Mouse (Mus musculus) lung, postnatal 36 days (tissue): ENCODE measurements at regions not wholly inside any gene's neighbourhood (a gene's known extent, or its start where the extent isn't known, plus 50 kb on each side); places are given as distances from the start of the nearest gene placed in this dataset.

Source experiments
- DNase-seq: peaks from one replicate; pipeline ENCODE4 v3.0.0; 2022; ENCODE audit warnings: mixed read lengths

GRCm38 (mm10) chr8:87199461-87200131 is 272.8 kb downstream of the Cbln1 start:
- DNase-seq = no peak

DNA sequence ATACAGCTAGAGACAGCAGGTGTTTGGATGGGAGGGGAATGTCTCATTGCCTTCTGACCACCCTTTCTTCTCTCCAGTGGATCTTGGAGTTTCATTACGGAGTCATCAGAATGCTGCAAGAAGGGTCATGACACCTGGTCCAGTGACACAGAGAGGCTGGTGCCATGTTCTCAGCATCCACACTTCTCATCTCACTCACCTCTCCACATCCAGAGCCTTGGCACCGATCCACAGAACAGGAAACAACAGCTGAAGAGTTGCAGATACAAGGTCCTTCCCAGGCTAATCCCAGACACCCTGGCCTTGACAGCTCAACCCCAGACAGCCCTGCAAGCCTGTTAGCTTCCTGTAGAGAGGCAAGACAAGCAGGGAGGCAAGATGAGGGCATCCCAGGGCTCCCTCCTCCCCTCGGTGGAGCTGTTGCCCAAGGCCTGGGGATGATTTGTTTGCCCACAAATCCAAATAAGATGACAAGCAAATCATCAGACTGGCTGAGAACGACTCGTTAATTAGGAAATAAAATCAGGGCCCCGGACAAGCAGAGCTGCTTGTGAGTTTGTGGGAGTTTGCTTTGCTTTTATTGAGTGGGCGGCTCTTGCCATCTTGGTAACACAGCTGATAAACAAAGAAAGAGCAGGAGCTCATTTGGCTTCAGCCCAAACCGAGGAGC is 274.4 kb downstream of the Cbln1 start:
- DNase-seq = no peak

DNA sequence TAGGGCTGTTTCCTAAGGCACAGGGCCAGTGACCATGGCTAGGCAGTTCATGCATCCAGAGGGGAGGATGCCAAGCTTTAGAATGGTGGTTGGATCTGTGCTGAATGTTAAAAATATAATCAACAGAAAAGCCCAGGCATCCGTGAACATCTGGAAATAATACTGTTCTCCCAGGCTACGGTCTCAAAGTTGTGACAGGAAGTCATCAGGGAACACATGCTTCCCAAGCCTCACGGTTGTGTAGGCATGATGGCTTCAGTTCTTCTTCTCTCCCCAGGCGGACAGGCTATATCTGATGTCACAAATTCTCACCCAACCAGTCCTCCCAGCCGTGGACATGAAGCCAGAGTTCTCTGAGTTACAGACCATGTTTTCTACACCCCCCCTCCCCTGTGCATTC is 275.4 kb downstream of the Cbln1 start:
- DNase-seq = no peak

GRCm38 (mm10) chr8:87196050-87196449 is 276.4 kb downstream of the Cbln1 start:
- no peak for DNase-seq

GRCm38 (mm10) chr8:87189791-87190385 is 282.5 kb downstream of the Cbln1 start:
- no peak for DNase-seq

- no peak for DNase-seq
These were observed 289.5 kb downstream of the Cbln1 start for GRCm38 (mm10) chr8:87182888-87183287.

GRCm38 (mm10) chr8:87178561-87178960 is 293.5 kb upstream of the N4bp1 start:
- DNase-seq = no peak

GRCm38 (mm10) chr8:87177620-87178019 is 292.6 kb upstream of the N4bp1 start:
- no peak for DNase-seq

DNA sequence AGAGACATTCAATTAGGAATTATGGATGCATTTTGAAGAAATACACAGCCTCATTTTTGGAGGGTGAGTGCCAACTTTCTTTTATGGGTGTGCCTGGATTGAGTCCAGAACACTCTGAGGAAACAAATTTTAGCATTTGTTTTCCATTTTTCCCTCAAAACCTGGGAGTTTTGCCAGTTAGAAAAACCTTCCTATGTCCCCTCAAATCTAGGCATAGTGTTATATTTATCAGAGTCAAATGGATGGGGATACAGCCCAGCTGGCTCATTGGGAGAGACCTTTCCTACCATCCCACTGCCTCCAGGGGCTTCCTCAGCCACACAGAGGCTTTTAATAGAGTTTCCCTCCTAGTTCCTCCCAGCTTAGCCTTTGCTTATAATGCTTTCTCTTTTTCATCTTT is 290.0 kb upstream of the N4bp1 start:
- DNase-seq = no peak

DNA sequence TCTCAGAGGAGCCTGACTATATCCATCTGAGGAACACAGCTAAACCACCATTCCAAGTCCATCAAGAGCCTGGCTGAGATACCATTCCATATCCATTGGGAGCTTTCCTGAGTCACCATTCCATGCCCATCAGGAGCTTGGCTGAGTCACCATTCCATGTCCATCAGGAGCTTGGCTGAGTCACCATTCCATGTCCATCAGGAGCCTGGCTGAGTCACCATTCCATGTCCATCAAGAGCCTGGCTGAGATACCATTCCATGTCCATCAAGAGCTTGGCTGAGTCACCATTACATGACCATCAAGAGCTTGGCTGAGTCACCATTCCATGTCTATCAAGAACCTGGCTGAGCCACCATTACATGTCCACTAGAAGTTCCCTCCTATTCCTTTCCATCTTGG is 288.7 kb upstream of the N4bp1 start:
- no peak for DNase-seq

DNA sequence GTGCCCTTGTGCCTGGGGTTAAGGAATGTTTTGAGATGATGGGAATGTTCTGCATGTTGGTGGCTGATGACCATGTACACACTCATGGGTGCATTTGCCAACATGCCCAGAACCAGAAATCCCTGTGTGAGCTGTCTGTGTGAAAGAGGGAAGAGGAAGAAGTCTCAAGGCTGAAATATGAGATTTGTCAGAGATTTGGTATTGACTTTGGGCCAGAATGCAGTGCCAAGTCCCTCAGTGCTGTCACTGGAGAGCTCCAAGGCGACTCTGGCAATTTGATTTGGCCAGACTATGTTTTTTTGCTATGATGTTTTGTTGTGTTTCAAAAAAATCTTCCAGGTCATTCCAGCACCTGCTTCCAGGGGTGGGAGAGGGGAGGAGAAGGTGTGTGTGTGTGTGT is 281.7 kb upstream of the N4bp1 start:
- DNase-seq = no peak

DNA sequence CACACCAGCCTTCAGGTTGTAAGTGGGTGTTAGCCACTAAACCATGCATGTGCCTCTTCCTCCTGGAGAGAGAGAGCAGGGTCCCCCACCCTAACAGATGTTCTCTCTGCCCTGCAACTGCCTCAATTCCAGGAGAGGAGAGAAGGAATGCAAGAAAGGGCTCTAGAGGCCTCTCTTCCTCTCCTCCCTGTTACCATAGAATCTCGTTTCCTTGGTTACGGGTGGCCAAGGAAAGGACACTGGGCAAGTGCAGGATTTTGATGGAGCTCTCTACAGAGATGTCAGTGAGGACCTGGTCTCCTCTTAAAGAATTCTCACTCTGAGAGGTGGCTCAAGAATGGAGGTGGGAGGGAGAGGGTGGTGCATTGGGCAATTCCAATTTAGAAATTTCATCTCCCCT is 275.4 kb upstream of the N4bp1 start:
- no peak for DNase-seq

DNA sequence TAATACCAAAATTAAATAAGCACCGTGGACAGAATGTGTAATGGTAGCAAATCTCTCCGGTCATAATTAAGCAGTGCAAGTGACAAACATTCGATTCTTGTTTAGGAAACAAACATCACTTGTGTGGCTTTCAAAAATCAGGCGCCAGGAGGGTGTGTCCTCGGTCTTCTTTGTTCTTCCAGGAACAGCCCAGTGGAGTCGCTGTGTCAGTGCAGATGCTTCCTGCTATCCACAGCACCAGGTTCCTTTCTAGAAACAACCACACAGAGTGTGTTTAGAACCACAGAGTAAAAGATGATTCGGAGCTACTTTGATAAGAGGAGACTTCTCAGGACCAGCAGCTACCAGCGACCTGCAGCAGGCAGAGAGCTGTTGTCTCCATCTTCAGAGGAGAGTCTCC is 273.3 kb upstream of the N4bp1 start:
- no peak for DNase-seq

GRCm38 (mm10) chr8:87155819-87156425 is 270.9 kb upstream of the N4bp1 start:
- DNase-seq = no peak

- no peak for DNase-seq
These were observed 267.2 kb upstream of the N4bp1 start for GRCm38 (mm10) chr8:87152068-87152915.

GRCm38 (mm10) chr8:87148853-87149252 is 263.8 kb upstream of the N4bp1 start:
- DNase-seq = no peak

DNA sequence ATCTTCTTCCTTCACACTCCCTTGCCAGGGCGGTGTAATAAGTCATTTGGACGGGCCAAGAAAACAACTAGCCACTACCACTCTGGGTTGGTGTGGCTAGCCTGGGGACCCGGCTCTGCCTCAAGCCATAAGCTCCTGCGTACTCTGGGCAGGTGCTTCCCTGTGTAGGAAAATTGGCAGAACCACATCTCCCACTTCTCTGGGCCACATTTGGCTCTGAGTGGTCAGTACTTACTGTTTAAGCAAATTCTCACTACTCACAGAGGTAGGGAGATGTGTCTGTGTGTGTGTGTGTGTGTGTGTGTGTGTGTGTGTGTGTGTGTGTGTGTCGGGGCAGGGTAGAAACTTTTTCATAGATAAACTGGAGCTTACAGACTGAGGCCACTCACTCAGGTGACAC is 262.6 kb upstream of the N4bp1 start:
- no peak for DNase-seq

DNA sequence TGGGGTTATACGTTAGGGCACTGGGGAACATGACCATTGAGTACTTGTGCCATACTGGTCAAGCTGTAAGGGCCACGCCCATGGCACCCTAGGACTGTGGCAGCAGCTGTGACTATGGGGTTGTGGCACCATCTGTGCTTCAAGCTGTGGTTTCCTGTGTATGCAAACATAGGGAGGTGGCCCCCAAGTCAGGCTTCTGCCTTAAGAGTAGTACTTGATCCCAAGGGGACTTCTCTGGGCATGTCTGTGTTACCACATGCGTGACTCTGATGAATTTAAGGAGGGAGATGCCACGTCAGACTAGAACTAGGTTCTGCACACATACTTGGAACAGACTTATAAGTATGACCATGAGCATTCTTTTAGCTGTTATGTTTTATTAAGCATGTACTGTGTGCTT is 252.4 kb upstream of the N4bp1 start:
- no peak for DNase-seq

- no peak for DNase-seq
These were observed 246.7 kb upstream of the N4bp1 start for GRCm38 (mm10) chr8:87131716-87132115.

GRCm38 (mm10) chr8:87130691-87131090 is 245.6 kb upstream of the N4bp1 start:
- DNase-seq = peak; percentile 2

- no peak for DNase-seq
These were observed 243.5 kb upstream of the N4bp1 start for GRCm38 (mm10) chr8:87128593-87128992.

- no peak for DNase-seq
These were observed 231.2 kb upstream of the N4bp1 start for GRCm38 (mm10) chr8:87116190-87116765.

GRCm38 (mm10) chr8:87112355-87112754 is 227.3 kb upstream of the N4bp1 start:
- DNase-seq = no peak
